Comparison of ENCODE assay signal across 10 mouse cellular contexts in genomic region chr11:120578024-120578693, GRCm38 (mm10). TPM values are rescaled to one million over a fixed set of nuclear protein-coding genes. Genes with fewer than 3 reads are reported as not detected.
DNase-seq lines count a peak whose midpoint lies in the region; ATAC-seq and TF ChIP-seq lines count a peak whose summit lies in the region.
"Had no signal": no experiment of that assay in that cellular context is flagged by ENCODE, and none has a peak within 500 bp of the region (broad histone marks: within the 10 kb centered on the region; RNA-seq: fewer than 3 reads in every experiment).

No protein-coding gene starts in this region.

- no peak for TF ChIP-seq EP300 in stomach, postnatal 0 days (optimal IDR thresholded peaks at IDR 0.05)

- no peak overlapping the region for H3K9ac ChIP-seq in forebrain, embryonic 14.5 days (ENCODE audit: low read length)
- H3K9ac ChIP-seq in midbrain, embryonic 12.5 days (replicated peaks) = no peak overlapping the region
- H3K9ac ChIP-seq in midbrain, embryonic 15.5 days = no peak overlapping the region
- H3K9ac ChIP-seq in stomach, postnatal 0 days (ENCODE audit: low read length) = no peak overlapping the region
- H3K9ac ChIP-seq: stomach, embryonic 15.5 days had no signal

- no peak overlapping the region for H3K4me2 ChIP-seq in forebrain, embryonic 14.5 days (ENCODE audit: low read length)
- no peak overlapping the region for H3K4me2 ChIP-seq in midbrain, embryonic 12.5 days (replicated peaks)
- no peak overlapping the region for H3K4me2 ChIP-seq in midbrain, embryonic 15.5 days
- no peak overlapping the region for H3K4me2 ChIP-seq in stomach, postnatal 0 days (replicated peaks; ENCODE audit: low read depth)
- H3K4me2 ChIP-seq: stomach, embryonic 15.5 days had no signal

- 93% methylated on average over 10 of the region's 10 CpGs for WGBS in forebrain, embryonic 10.5 days
- 90% methylated on average over 10 of the region's 10 CpGs for WGBS in forebrain, embryonic 14.5 days
- WGBS in midbrain, embryonic 12.5 days = 91% methylated on average over 10 of the region's 10 CpGs
- WGBS in midbrain, embryonic 15.5 days = 89% methylated on average over 10 of the region's 10 CpGs
- WGBS in stomach, postnatal 0 days = 83% methylated on average over 10 of the region's 10 CpGs

- no peak for ATAC-seq in forebrain, embryonic 14.5 days
- no peak for ATAC-seq in midbrain, embryonic 12.5 days (ENCODE audit: low FRiP score, low read depth)
- ATAC-seq in midbrain, embryonic 15.5 days (replicated peaks) = no peak
- no peak for ATAC-seq in stomach, postnatal 0 days (ENCODE audit: low FRiP score, low TSS enrichment)
- ATAC-seq: CD4-positive, CD25-positive, alpha-beta regulatory T cell, adult 4 months had no signal

- H3K4me1 ChIP-seq in forebrain, embryonic 10.5 days = peaks cover 54% of the 10 kb centered on the region
- peaks cover 10% of the 10 kb centered on the region for H3K4me1 ChIP-seq in forebrain, embryonic 14.5 days (ENCODE audit: control insufficient read depth, insufficient read depth, low read length)
- peaks cover 44% of the 10 kb centered on the region for H3K4me1 ChIP-seq in midbrain, embryonic 12.5 days
- H3K4me1 ChIP-seq in midbrain, embryonic 15.5 days = peaks cover 37% of the 10 kb centered on the region
- peaks cover 11% of the 10 kb centered on the region for H3K4me1 ChIP-seq in stomach, postnatal 0 days (replicated peaks; ENCODE audit: control insufficient read depth, insufficient read depth)

- TF ChIP-seq CTCF in stomach, postnatal 0 days (IDR thresholded peaks at IDR 0.05; ENCODE audit: low read depth) = no peak

- peak overlapping the region; percentile 2; the same call in 1 of the 2 replicates for H3K4me3 ChIP-seq in forebrain, embryonic 10.5 days
- H3K4me3 ChIP-seq in forebrain, embryonic 14.5 days (ENCODE audit: low read depth, low read length) = no peak overlapping the region
- H3K4me3 ChIP-seq in midbrain, embryonic 12.5 days = 0 out of 2 replicates have a peak overlapping the region, but pooled peaks have one; percentile 7
- H3K4me3 ChIP-seq in midbrain, embryonic 15.5 days = no peak overlapping the region
- H3K4me3 ChIP-seq in stomach, postnatal 0 days (ENCODE audit: low read depth, low read length) = no peak overlapping the region
- H3K4me3 ChIP-seq: stomach, embryonic 15.5 days had no signal

- no peaks in the 10 kb centered on the region for H3K27me3 ChIP-seq in forebrain, embryonic 10.5 days (ENCODE audit: poor library complexity, severe bottlenecking)
- H3K27me3 ChIP-seq in forebrain, embryonic 14.5 days (replicated peaks; ENCODE audit: control insufficient read depth, insufficient read depth, low read length) = no peaks in the 10 kb centered on the region
- H3K27me3 ChIP-seq in midbrain, embryonic 12.5 days = no peaks in the 10 kb centered on the region
- no peaks in the 10 kb centered on the region for H3K27me3 ChIP-seq in midbrain, embryonic 15.5 days (replicated peaks)
- H3K27me3 ChIP-seq in stomach, postnatal 0 days (ENCODE audit: control insufficient read depth, insufficient read depth, low read length) = no peaks in the 10 kb centered on the region
- H3K27me3 ChIP-seq: stomach, embryonic 15.5 days had no signal

- DNase-seq in forebrain, embryonic 10.5 days (ENCODE audit: extremely low spot score, low spot score) = no peak
- DNase-seq in forebrain, embryonic 14.5 days (ENCODE audit: low spot score) = no peak
- peak; percentile 62 to 82 for DNase-seq in kidney, postnatal 25 days
- DNase-seq in stomach, postnatal 0 days (ENCODE audit: low spot score) = no peak
- DNase-seq in lung, adult 18-20 months = no peak
- no peak for DNase-seq in ovary, postnatal 14 days (ENCODE audit: low spot score)

- no peaks in the 10 kb centered on the region for H3K9me3 ChIP-seq in forebrain, embryonic 10.5 days
- H3K9me3 ChIP-seq in forebrain, embryonic 14.5 days (replicated peaks; ENCODE audit: control insufficient read depth, low read length) = no peaks in the 10 kb centered on the region
- H3K9me3 ChIP-seq in midbrain, embryonic 12.5 days = no peaks in the 10 kb centered on the region
- no peaks in the 10 kb centered on the region for H3K9me3 ChIP-seq in midbrain, embryonic 15.5 days
- H3K9me3 ChIP-seq in stomach, postnatal 0 days (ENCODE audit: control insufficient read depth, low read length) = no peaks in the 10 kb centered on the region
- H3K9me3 ChIP-seq: stomach, embryonic 15.5 days had no signal

- H3K27ac ChIP-seq in forebrain, embryonic 10.5 days = no peak overlapping the region; the same call in 1 of the 2 replicates
- no peak overlapping the region for H3K27ac ChIP-seq in forebrain, embryonic 14.5 days (ENCODE audit: low read depth, low read length)
- peak overlapping the region; percentile 20 for H3K27ac ChIP-seq in midbrain, embryonic 12.5 days (replicated peaks)
- H3K27ac ChIP-seq in midbrain, embryonic 15.5 days = no peak overlapping the region
- peak overlapping the region; percentile 24; the same call in 1 of the 2 replicates for H3K27ac ChIP-seq in stomach, postnatal 0 days (replicated peaks)
- H3K27ac ChIP-seq: stomach, embryonic 15.5 days had no signal

- H3K36me3 ChIP-seq in forebrain, embryonic 10.5 days (replicated peaks) = peaks cover 50% of the 10 kb centered on the region
- peaks cover 30% of the 10 kb centered on the region for H3K36me3 ChIP-seq in forebrain, embryonic 14.5 days (ENCODE audit: control insufficient read depth, insufficient read depth, low read length)
- peaks cover 27% of the 10 kb centered on the region for H3K36me3 ChIP-seq in midbrain, embryonic 12.5 days
- H3K36me3 ChIP-seq in midbrain, embryonic 15.5 days (replicated peaks) = peaks cover 19% of the 10 kb centered on the region
- H3K36me3 ChIP-seq in stomach, postnatal 0 days (ENCODE audit: control insufficient read depth, insufficient read depth, low read length) = peaks cover 19% of the 10 kb centered on the region

RNA-seq across cellular contexts. Expression of gene Arhgdia, which starts 3.3 kb away (rescaled TPM):
- 744 and 753 TPM in 2 replicates for polyA plus RNA-seq in forebrain, embryonic 10.5 days (2016; fragmentation: Nextera tagmentation; extraction: Ambion mirVana)
- polyA plus RNA-seq in forebrain, embryonic 14.5 days (2014; fragmentation: Nextera tagmentation; extraction: Ambion mirVana) = 449 and 481 TPM in 2 replicates
- polyA plus RNA-seq in midbrain, embryonic 12.5 days (2016; fragmentation: Nextera tagmentation; extraction: Ambion mirVana) = 504 and 557 TPM in 2 replicates
- 458 and 487 TPM in 2 replicates for polyA plus RNA-seq in midbrain, embryonic 15.5 days (2015; fragmentation: Nextera tagmentation; extraction: Ambion mirVana)
- polyA plus RNA-seq in stomach, postnatal 0 days (2015; fragmentation: Nextera tagmentation; extraction: Ambion mirVana) = 352 and 362 TPM in 2 replicates

RNA-seq across cellular contexts. Expression of gene P4hb, which starts 5.1 kb away (rescaled TPM):
- polyA plus RNA-seq in forebrain, embryonic 10.5 days (2016; fragmentation: Nextera tagmentation; extraction: Ambion mirVana) = 485 and 533 TPM in 2 replicates
- polyA plus RNA-seq in forebrain, embryonic 14.5 days (2014; fragmentation: Nextera tagmentation; extraction: Ambion mirVana) = 325 and 332 TPM in 2 replicates
- 384 and 418 TPM in 2 replicates for polyA plus RNA-seq in midbrain, embryonic 12.5 days (2016; fragmentation: Nextera tagmentation; extraction: Ambion mirVana)
- polyA plus RNA-seq in midbrain, embryonic 15.5 days (2015; fragmentation: Nextera tagmentation; extraction: Ambion mirVana) = 256 and 259 TPM in 2 replicates
- polyA plus RNA-seq in stomach, postnatal 0 days (2015; fragmentation: Nextera tagmentation; extraction: Ambion mirVana) = 858 and 892 TPM in 2 replicates

RNA-seq across cellular contexts. Expression of gene Alyref, which starts 20.0 kb away (rescaled TPM):
- 618 and 646 TPM in 2 replicates for polyA plus RNA-seq in forebrain, embryonic 10.5 days (2016; fragmentation: Nextera tagmentation; extraction: Ambion mirVana)
- polyA plus RNA-seq in forebrain, embryonic 14.5 days (2014; fragmentation: Nextera tagmentation; extraction: Ambion mirVana) = 318 and 352 TPM in 2 replicates
- polyA plus RNA-seq in midbrain, embryonic 12.5 days (2016; fragmentation: Nextera tagmentation; extraction: Ambion mirVana) = 652 and 655 TPM in 2 replicates
- 225 and 233 TPM in 2 replicates for polyA plus RNA-seq in midbrain, embryonic 15.5 days (2015; fragmentation: Nextera tagmentation; extraction: Ambion mirVana)
- 213 TPM in 2 replicates for polyA plus RNA-seq in stomach, postnatal 0 days (2015; fragmentation: Nextera tagmentation; extraction: Ambion mirVana)

RNA-seq across cellular contexts. Expression of gene Anapc11, which starts 20.1 kb away (rescaled TPM):
- polyA plus RNA-seq in forebrain, embryonic 10.5 days (2016; fragmentation: Nextera tagmentation; extraction: Ambion mirVana) = 218 and 228 TPM in 2 replicates
- polyA plus RNA-seq in forebrain, embryonic 14.5 days (2014; fragmentation: Nextera tagmentation; extraction: Ambion mirVana) = 237 and 281 TPM in 2 replicates
- polyA plus RNA-seq in midbrain, embryonic 12.5 days (2016; fragmentation: Nextera tagmentation; extraction: Ambion mirVana) = 165 and 182 TPM in 2 replicates
- 200 and 205 TPM in 2 replicates for polyA plus RNA-seq in midbrain, embryonic 15.5 days (2015; fragmentation: Nextera tagmentation; extraction: Ambion mirVana)
- 121 and 126 TPM in 2 replicates for polyA plus RNA-seq in stomach, postnatal 0 days (2015; fragmentation: Nextera tagmentation; extraction: Ambion mirVana)

RNA-seq across cellular contexts. Expression of gene Ppp1r27, which starts 27.2 kb away (rescaled TPM):
- polyA plus RNA-seq in forebrain, embryonic 10.5 days (2016; fragmentation: Nextera tagmentation; extraction: Ambion mirVana) = not detected in 2 replicates
- polyA plus RNA-seq in forebrain, embryonic 14.5 days (2014; fragmentation: Nextera tagmentation; extraction: Ambion mirVana) = not detected in 2 replicates
- not detected in 2 replicates for polyA plus RNA-seq in midbrain, embryonic 12.5 days (2016; fragmentation: Nextera tagmentation; extraction: Ambion mirVana)
- not detected in 2 replicates for polyA plus RNA-seq in midbrain, embryonic 15.5 days (2015; fragmentation: Nextera tagmentation; extraction: Ambion mirVana)
- polyA plus RNA-seq in stomach, postnatal 0 days (2015; fragmentation: Nextera tagmentation; extraction: Ambion mirVana) = not detected in 2 replicates
- polyA plus RNA-seq: CD4-positive, CD25-positive, alpha-beta regulatory T cell, adult 4 months; stomach, embryonic 15.5 days had no signal

Comparison
In these comparisons a context has a peak if more than half of its experiments do, and no peak if none do; other contexts are left out.
1. H3K27ac ChIP-seq: peak in midbrain, embryonic 12.5 days (single experiment) and stomach, postnatal 0 days (single experiment); none in forebrain, embryonic 10.5 days (single experiment), forebrain, embryonic 14.5 days (single experiment) and midbrain, embryonic 15.5 days (single experiment).
2. H3K4me3 ChIP-seq: peak in forebrain, embryonic 10.5 days (single experiment) and midbrain, embryonic 12.5 days (single experiment); none in forebrain, embryonic 14.5 days (single experiment), midbrain, embryonic 15.5 days (single experiment) and stomach, postnatal 0 days (single experiment).
3. DNase-seq: peak in kidney, postnatal 25 days (2 of 2); none in forebrain, embryonic 10.5 days (single experiment), forebrain, embryonic 14.5 days (single experiment), stomach, postnatal 0 days (single experiment), lung, adult 18-20 months (0 of 2) and ovary, postnatal 14 days (single experiment).